Mouse (Mus musculus) neural tube, embryonic 14.5 days (tissue): ENCODE results near the gene Ptprj. TPM values are rescaled to one million over a fixed set of nuclear protein-coding genes. Genes with fewer than 3 reads are reported as not detected.
"Not testable (repeated sequence)": the region's sequence is repeated elsewhere in the genome, so short reads cannot be mapped to it uniquely, and the experiment has no call there.

Experiments used
- ATAC-seq: fragments of 200-750 bp; cut with Nextera tagmentation; 2 replicates; pipeline ENCODE4 v1.8.0; 2017; ENCODE audit warnings: low read depth, mild to moderate bottlenecking, moderate TSS enrichment, moderate library complexity
- H3K27ac ChIP-seq: fragments of 300-500 bp; sonication (generic); 2 replicates; pipeline ENCODE4 v1.5.1; 2014; ENCODE audit warnings: low read depth, mild to moderate bottlenecking, control low read depth, low read length, moderate library complexity, mixed read lengths
- H3K27me3 ChIP-seq: fragments of 300-500 bp; sonication (generic); 2 replicates; pipeline ENCODE4 v1.6.1; 2014; ENCODE audit warnings: low read length; ENCODE audit not compliant: control insufficient read depth, insufficient read depth
- H3K36me3 ChIP-seq: fragments of 300-500 bp; sonication (generic); 2 replicates; pipeline ENCODE4 v1.6.1; 2014; ENCODE audit warnings: low read length, mixed read lengths; ENCODE audit not compliant: control insufficient read depth, insufficient read depth
- H3K4me1 ChIP-seq: fragments of 300-500 bp; sonication (generic); 2 replicates; pipeline ENCODE4 v1.6.1; 2014; ENCODE audit warnings: low read length; ENCODE audit not compliant: control insufficient read depth, insufficient read depth
- H3K4me2 ChIP-seq: fragments of 300-500 bp; sonication (generic); 2 replicates; pipeline ENCODE4 v1.6.1; 2014; ENCODE audit warnings: mild to moderate bottlenecking, low read depth, low read length, control low read depth
- H3K4me3 ChIP-seq: fragments of 300-500 bp; sonication (generic); 2 replicates; pipeline ENCODE4 v1.5.1; 2014; ENCODE audit warnings: low read depth, low read length, control low read depth, mixed read lengths
- H3K9ac ChIP-seq: fragments of 300-500 bp; sonication (generic); replicated peaks from 2 replicates; pipeline ENCODE4 v1.6.1; 2014; ENCODE audit warnings: low read depth, mild to moderate bottlenecking, control low read depth, low read length, mixed read lengths
- H3K9me3 ChIP-seq: fragments of 300-500 bp; sonication (generic); 2 replicates; pipeline ENCODE4 v1.6.1; 2016; ENCODE audit warnings: low read length; ENCODE audit not compliant: control insufficient read depth
- WGBS: fragments of 180-500 bp; shearing (Covaris S2); extraction: QIAGEN DNeasy Blood & Tissue Kit; methylation state at CpG from one replicate; pipeline ENCODE4 v1.1.7; 2014; 5-methylcytosine and 5-hydroxymethylcytosine counted together
- polyA plus RNA-seq: library from polyadenylated mRNA; unstranded; fragments of >200 nt; fragmentation: Nextera tagmentation; extraction: Ambion mirVana; gene quantifications from 2 replicates; pipeline ENCODE4 v1.2.1, GENCODE M21; 2014

The Ptprj gene
- polyA plus RNA-seq, 1 experiment from 2014 or later: 9.7 TPM

DNA sequence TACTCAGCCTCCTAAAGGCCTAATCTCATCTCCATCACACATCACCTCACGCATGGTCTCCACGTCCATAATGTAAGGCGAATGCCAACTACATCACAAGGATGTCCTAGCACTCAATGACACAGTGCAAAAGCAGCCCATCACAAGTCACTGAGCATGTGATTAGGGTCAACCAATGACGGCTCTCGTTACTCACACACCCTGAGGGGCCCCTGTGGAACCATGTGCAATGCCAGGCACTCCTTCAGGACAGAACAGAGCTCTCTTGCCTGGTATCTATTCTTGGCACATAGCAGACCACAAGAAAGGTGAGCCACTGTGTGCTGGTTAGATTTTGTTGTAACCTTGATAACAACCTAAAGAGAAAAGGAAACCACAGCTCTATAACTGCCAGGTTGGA is 116.7 kb downstream of the Ptprj start:
- ATAC-seq: no peak
- H3K9me3 ChIP-seq: no peaks in the 10 kb centered on the region
- H3K27me3 ChIP-seq: no peaks in the 10 kb centered on the region
- no peak overlapping the region for H3K27ac ChIP-seq
- H3K4me3 ChIP-seq: no peak overlapping the region
- peaks cover 13% of the 10 kb centered on the region for H3K36me3 ChIP-seq
- 98% methylated on average over 5 of the region's 5 CpGs for WGBS
- no peak overlapping the region for H3K4me2 ChIP-seq
- H3K9ac ChIP-seq: no peak overlapping the region
- H3K4me1 ChIP-seq: no peaks in the 10 kb centered on the region

GRCm38 (mm10) chr2:90462252-90462651 is 118.2 kb downstream of the Ptprj start:
- no peak for ATAC-seq
- H3K4me1 ChIP-seq: no peaks in the 10 kb centered on the region
- H3K4me2 ChIP-seq: no peak overlapping the region
- H3K27me3 ChIP-seq: no peaks in the 10 kb centered on the region
- H3K36me3 ChIP-seq: peaks cover 20% of the 10 kb centered on the region
- H3K9ac ChIP-seq: no peak overlapping the region
- H3K27ac ChIP-seq: no peak overlapping the region
- no peaks in the 10 kb centered on the region for H3K9me3 ChIP-seq
- no peak overlapping the region for H3K4me3 ChIP-seq

- Histone ChIP-seq H3K9ac (no peak overlapping the region), H3K27me3 (no peaks in the 10 kb centered on the region), H3K4me2 (no peak overlapping the region), H3K9me3 (no peaks in the 10 kb centered on the region), H3K4me1 (no peaks in the 10 kb centered on the region), H3K36me3 (peaks cover 34% of the 10 kb centered on the region), H3K4me3 (no peak overlapping the region), H3K27ac (no peak overlapping the region)
- no peak for ATAC-seq
- 93% methylated on average over 12 of the region's 12 CpGs for WGBS
These were observed 122.5 kb downstream of the Ptprj start for GRCm38 (mm10) chr2:90457946-90458345.

DNA sequence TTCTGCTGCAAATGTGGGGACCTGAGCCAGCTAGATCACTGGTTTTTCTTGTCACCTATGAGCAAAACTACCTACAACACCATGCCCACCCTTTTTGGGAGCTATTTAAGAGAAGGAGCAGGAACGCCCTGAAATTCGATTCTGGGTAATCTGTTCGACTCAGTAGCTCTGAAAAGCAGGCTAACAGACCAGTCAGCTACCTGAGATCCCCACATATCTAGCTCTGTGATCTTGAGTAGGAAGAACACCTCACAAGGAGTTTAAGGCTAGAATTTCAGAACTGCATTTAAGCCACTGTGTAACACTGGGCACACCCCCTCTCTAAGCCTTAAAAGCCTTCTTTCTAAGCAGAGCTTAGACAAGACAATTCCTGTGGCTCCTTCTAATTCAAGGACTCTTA is 128.1 kb downstream of the Ptprj start:
- Histone ChIP-seq H3K4me2 (no peak overlapping the region), H3K9me3 (no peaks in the 10 kb centered on the region), H3K36me3 (peaks cover 30% of the 10 kb centered on the region), H3K9ac (no peak overlapping the region), H3K27ac (no peak overlapping the region), H3K27me3 (no peaks in the 10 kb centered on the region), H3K4me1 (no peaks in the 10 kb centered on the region), H3K4me3 (no peak overlapping the region)
- ATAC-seq: no peak
- WGBS: 89% methylated on average over 3 of the region's 3 CpGs

- Histone ChIP-seq H3K9ac (no peak overlapping the region), H3K27ac (no peak overlapping the region), H3K27me3 (no peaks in the 10 kb centered on the region), H3K4me3 (no peak overlapping the region), H3K4me2 (no peak overlapping the region), H3K9me3 (no peaks in the 10 kb centered on the region), H3K4me1 (no peaks in the 10 kb centered on the region), H3K36me3 (peaks cover 21% of the 10 kb centered on the region; the same call in 1 of the 2 replicates)
- 90% methylated on average over 15 of the region's 15 CpGs for WGBS
- ATAC-seq: no peak; the same call in 1 of the 2 replicates
These were observed 131.3 kb downstream of the Ptprj start for GRCm38 (mm10) chr2:90448967-90449740.

DNA sequence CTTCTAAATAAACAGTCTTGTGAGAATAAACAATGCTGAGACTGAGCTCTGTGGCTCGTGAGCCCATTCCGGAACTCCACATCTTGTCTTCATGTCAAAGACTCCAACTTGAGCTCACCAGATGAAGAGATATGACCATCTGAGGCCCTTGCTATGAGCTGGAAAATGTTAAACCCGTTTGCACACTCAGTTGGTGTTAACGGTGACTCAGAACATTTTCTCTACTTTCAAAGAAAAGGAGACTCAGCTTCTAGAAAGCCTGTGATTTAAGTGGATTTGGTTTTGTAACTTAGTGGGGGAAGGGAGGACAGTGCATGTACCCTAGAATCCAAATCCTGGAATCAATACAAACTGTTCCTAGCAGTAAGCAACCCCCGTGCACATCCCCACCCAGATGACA is 136.6 kb downstream of the Ptprj start:
- Histone ChIP-seq H3K27me3 (no peaks in the 10 kb centered on the region), H3K4me3 (no peak overlapping the region), H3K27ac (no peak overlapping the region), H3K9me3 (no peaks in the 10 kb centered on the region), H3K4me1 (no peaks in the 10 kb centered on the region), H3K36me3 (no peaks in the 10 kb centered on the region), H3K9ac (no peak overlapping the region), H3K4me2 (no peak overlapping the region)
- WGBS: 83% methylated on average over 5 of the region's 5 CpGs
- no peak for ATAC-seq

DNA sequence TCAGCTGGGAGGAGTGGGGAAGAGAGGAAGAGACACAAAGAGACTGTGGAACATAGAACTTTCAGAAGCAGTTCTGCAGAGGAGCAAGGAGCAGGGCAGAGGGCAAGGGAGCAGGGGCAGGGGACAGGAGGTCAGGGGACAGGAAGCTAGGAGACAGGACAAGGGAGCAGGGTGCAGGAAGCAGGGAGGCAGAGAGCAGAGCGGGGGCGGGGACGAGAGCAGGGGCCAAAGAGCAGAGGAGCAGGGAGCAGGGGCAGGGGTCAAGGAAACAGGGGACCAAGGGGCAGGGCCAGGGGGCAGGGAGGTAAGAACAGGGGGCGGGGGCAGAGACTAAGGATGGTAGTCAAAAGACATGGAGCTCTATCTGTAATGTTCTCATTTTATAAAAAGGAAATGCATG is 138.6 kb downstream of the Ptprj start:
- H3K4me3 ChIP-seq, H3K9me3 ChIP-seq, ATAC-seq, H3K27me3 ChIP-seq, H3K4me1 ChIP-seq, H3K9ac ChIP-seq, H3K4me2 ChIP-seq, H3K36me3 ChIP-seq, H3K27ac ChIP-seq: not testable (repeated sequence)
- WGBS: 67% methylated on average over 4 of the region's 4 CpGs

DNA sequence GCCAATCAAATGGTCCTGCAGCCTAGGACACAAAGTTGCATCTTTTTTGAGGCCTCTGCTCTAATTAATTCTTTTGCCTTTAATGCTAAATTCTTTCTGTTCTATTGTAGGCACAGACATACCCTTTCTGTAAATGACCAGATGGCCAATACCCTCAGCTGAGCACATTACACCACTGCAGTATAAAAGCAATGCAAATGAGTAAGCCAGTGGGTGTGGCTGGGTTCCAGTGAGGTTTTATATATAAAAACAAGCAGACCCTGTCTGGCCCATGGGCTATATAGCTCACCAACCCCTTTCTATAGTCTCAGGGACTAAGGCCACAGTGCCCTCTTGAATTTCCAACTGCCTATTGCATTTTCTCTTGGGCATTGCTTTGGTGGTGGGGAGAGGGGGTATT is 140.3 kb downstream of the Ptprj start:
- not testable (repeated sequence) for ATAC-seq, H3K4me2 ChIP-seq

GRCm38 (mm10) chr2:90437453-90437852 is 143.0 kb downstream of the Ptprj start:
- H3K4me3 ChIP-seq, H3K4me2 ChIP-seq, H3K9ac ChIP-seq, H3K27me3 ChIP-seq, H3K36me3 ChIP-seq, H3K9me3 ChIP-seq, H3K27ac ChIP-seq, H3K4me1 ChIP-seq, ATAC-seq: not testable (repeated sequence)
- 92% methylated on average over 1 of the region's 5 CpGs for WGBS

More for the DNA sequence above, 140.3 kb downstream of the Ptprj start:
- H3K36me3 ChIP-seq, H3K9ac ChIP-seq, H3K27ac ChIP-seq, H3K27me3 ChIP-seq, H3K4me1 ChIP-seq, H3K9me3 ChIP-seq, H3K4me3 ChIP-seq: not testable (repeated sequence)
